Mouse (Mus musculus) hindbrain, embryonic 10.5 days (tissue): ENCODE measurements around the gene Plekhj1. TPM values are rescaled to one million over a fixed set of nuclear protein-coding genes. Genes with fewer than 3 reads are reported as not detected.
A peak's percentile ranks its signal among the peaks of the same experiment; 100 is the strongest.

Experiments
- DNase-seq: peaks from one replicate; pipeline ENCODE4 v3.0.0-alpha.2; 2017; ENCODE audit warnings: low spot score
- H3K27ac ChIP-seq: fragments of 300-500 bp; sonication (generic); 2 replicates; pipeline ENCODE4 v1.5.1; 2016; ENCODE audit warnings: mild to moderate bottlenecking, moderate library complexity
- H3K27me3 ChIP-seq: fragments of 300-500 bp; sonication (generic); 2 replicates; pipeline ENCODE4 v1.6.1; 2016; ENCODE audit warnings: mild to moderate bottlenecking; ENCODE audit not compliant: poor library complexity, insufficient read depth, severe bottlenecking
- H3K36me3 ChIP-seq: fragments of 300-500 bp; sonication (generic); 2 replicates; pipeline ENCODE4 v1.6.1; 2016; ENCODE audit warnings: mild to moderate bottlenecking, moderate library complexity
- H3K4me1 ChIP-seq: fragments of 300-500 bp; sonication (generic); replicated peaks from 2 replicates; pipeline ENCODE4 v1.6.1; 2016; ENCODE audit warnings: mild to moderate bottlenecking
- H3K4me3 ChIP-seq: fragments of 300-500 bp; sonication (generic); 2 replicates; pipeline ENCODE4 v1.5.1; 2016; ENCODE audit warnings: mild to moderate bottlenecking, moderate library complexity
- H3K9me3 ChIP-seq: fragments of 300-500 bp; sonication (generic); 2 replicates; pipeline ENCODE4 v1.6.1; 2016; ENCODE audit warnings: mild to moderate bottlenecking, moderate library complexity
- WGBS: fragments of 180-500 bp; shearing (Covaris S2); methylation state at CpG from one replicate; pipeline ENCODE4 v1.1.7; 2016; 5-methylcytosine and 5-hydroxymethylcytosine counted together
- polyA plus RNA-seq: library from polyadenylated mRNA; unstranded; fragments of >200 nt; fragmentation: Nextera tagmentation; extraction: Ambion mirVana; gene quantifications from 2 replicates; pipeline ENCODE4 v1.2.1, GENCODE M21; 2016

The Plekhj1 gene
- 189 and 192 TPM in 2 replicates for polyA plus RNA-seq

DNA sequence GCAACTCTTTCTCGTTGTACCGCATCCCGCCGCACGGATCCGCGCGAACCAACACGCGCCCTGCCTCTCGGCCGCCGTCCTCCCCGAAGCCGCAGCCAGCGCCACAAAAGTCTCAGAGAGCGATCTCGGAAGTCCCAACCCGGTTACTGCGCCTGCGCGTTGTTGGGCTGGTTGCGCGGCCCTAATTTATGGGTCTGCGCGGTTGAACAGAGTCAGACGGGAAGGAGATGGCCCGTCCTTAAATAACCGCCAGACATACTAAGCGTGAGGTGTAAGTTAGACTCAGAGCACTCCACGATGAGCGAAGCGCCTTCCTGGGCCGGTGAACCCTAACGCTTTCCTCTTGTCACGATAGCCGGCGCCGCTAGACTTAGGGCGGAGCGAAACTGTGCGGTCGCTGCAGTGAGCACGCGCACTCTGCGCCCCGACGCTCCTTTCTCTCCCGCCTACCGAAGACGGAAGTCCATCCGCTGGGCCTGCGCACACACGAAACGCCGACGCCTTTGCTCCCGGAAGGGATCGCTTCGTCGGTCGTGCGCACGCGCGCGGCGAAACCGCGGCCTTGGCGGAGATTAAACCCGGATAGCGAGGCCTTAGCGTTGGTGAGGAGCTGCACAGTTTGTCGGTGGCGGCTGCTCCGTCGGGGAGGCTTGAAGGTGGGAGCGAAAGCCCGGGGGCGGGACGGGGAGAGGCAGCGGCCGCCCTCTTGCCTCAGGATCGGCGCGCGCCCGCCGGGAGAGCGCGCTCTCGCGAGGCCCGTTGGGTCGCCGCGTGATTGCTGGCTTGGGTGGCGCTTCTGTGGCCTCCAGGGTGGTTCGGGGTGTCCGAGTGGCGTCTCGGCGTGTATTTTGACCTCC is at the start of gene Plekhj1, which contains the start of gene Sf3a2:
Plekhj1 (minus strand) TSS at position 477 of the 857 bp plus-strand sequence.
Sf3a2 (plus strand) TSS at position 49 of the 857 bp plus-strand sequence.
- H3K27me3 ChIP-seq = no peaks in the 10 kb centered on the region
- peaks cover 71% of the 10 kb centered on the region for H3K36me3 ChIP-seq
- under 1% methylated on average over 104 of the region's 104 CpGs for WGBS
- H3K27ac ChIP-seq = peak within 1 kb of the TSS; percentile 97
- peak; percentile 95 for DNase-seq
- no peaks in the 10 kb centered on the region for H3K9me3 ChIP-seq
- peak within 1 kb of the TSS; percentile 95 for H3K4me3 ChIP-seq
- H3K4me1 ChIP-seq = peaks cover 51% of the 10 kb centered on the region

GRCm38 (mm10) chr10:80845732-80846131 is 47.3 kb upstream of the Plekhj1 start:
- no peak overlapping the region for H3K27ac ChIP-seq
- WGBS = 86% methylated on average over 12 of the region's 12 CpGs
- no peak for DNase-seq
- no peaks in the 10 kb centered on the region for H3K9me3 ChIP-seq
- H3K4me1 ChIP-seq = peaks cover 46% of the 10 kb centered on the region
- H3K4me3 ChIP-seq = no peak overlapping the region
- peaks cover 59% of the 10 kb centered on the region for H3K27me3 ChIP-seq
- peaks cover 11% of the 10 kb centered on the region for H3K36me3 ChIP-seq

DNA sequence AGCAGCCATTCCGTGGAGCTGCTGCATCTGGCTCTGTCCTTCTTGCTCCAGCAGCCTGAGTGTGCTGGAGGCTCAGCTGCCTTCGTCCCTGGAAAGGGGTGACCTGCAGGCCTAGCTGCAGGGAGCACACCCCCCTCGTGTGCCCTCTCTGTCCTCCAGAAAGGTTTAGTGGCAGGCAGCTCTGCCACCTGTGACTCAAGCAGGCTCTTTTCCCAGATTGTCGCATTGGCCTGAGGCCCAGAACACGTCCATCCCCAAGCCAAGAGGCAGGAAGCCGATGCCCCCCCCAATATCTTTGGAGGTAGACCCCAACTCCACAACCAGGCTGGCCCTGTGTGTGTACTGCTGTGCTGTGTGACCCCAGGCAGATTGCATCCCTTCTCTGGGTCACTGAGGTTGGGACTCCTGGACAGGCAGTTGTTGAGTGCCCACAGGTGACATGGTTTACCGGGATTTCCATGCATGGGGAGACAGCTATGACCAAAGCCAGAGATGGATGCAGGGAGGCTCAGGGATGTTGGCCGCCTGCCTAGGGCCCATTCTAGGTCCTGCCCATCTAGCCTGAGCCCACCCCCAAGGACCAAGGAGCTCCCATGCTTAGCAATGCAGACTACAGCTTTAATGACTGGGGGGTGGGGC is 46.7 kb upstream of the Plekhj1 start:
- Histone ChIP-seq H3K4me3 (no peak overlapping the region; the same call in 1 of the 2 replicates), H3K4me1 (peaks cover 52% of the 10 kb centered on the region), H3K36me3 (peaks cover 6% of the 10 kb centered on the region), H3K27ac (0 out of 2 replicates have a peak overlapping the region, but pooled peaks have one; percentile 8), H3K9me3 (no peaks in the 10 kb centered on the region), H3K27me3 (peaks cover 61% of the 10 kb centered on the region)
- no peak for DNase-seq
- 61% methylated on average over 8 of the region's 8 CpGs for WGBS

GRCm38 (mm10) chr10:80843931-80844547 is 45.6 kb upstream of the Plekhj1 start, which contains the start of gene Lingo3:
TSS of gene Lingo3 (minus strand) at chr10:80844039.
- Histone ChIP-seq H3K36me3 (no peaks in the 10 kb centered on the region), H3K4me3 (peak within 1 kb of the TSS; percentile 56), H3K4me1 (peaks cover 55% of the 10 kb centered on the region), H3K27ac (peak within 1 kb of the TSS; percentile 77), H3K9me3 (no peaks in the 10 kb centered on the region), H3K27me3 (peaks cover 61% of the 10 kb centered on the region)
- 4% methylated on average over 51 of the region's 51 CpGs for WGBS
- no peak for DNase-seq

DNA sequence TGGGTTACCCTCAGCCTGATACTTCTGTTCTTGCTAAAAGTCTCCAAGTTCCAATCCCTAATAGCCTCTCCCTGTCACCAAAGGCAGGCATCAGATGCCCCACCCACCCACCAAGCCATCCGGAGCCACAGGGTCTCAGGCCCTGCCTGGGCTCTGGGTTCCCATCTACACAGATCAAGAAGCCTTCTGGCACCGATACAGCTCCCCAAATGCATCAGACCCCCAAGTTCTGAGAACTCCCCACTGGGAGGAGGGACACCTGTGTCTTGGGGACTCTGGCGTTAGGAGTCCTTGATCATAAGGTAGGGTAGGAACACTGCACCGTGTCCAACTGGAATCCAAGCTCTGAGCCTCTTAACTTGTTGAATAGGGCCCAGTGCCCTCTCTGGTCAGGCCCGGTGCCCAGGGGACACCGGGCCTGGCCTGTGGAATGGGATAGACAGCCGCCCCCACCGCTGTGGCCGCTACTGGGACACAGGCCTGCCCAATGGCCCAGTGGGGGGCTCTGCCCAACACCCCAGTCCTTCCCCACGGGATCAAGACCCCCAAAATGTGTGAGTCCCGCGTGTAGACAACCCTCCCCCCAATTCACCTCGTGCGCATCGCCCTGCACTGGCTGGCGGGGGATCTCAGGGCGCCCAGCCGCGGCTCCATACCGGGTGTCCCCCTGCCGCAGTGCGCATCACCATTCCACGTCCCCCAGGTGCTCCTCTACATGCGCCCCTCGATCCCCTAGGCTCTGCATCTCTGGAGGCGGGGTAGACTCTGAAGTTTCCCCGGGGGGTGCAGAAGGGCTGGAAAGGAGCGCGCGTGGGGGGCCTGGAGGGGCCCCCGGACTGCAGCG is 44.9 kb upstream of the Plekhj1 start:
- no peaks in the 10 kb centered on the region for H3K9me3 ChIP-seq
- peak overlapping the region; percentile 56 for H3K4me3 ChIP-seq
- WGBS = 9% methylated on average over 32 of the region's 32 CpGs
- H3K36me3 ChIP-seq = no peaks in the 10 kb centered on the region
- DNase-seq = no peak
- H3K27me3 ChIP-seq = peaks cover 66% of the 10 kb centered on the region
- peaks cover 51% of the 10 kb centered on the region for H3K4me1 ChIP-seq
- peak overlapping the region; percentile 77 for H3K27ac ChIP-seq

GRCm38 (mm10) chr10:80842334-80842733 is 43.9 kb upstream of the Plekhj1 start:
- Histone ChIP-seq H3K27me3 (peaks cover 76% of the 10 kb centered on the region), H3K9me3 (no peaks in the 10 kb centered on the region), H3K4me3 (no peak overlapping the region), H3K36me3 (no peaks in the 10 kb centered on the region), H3K4me1 (peaks cover 59% of the 10 kb centered on the region), H3K27ac (no peak overlapping the region)
- DNase-seq = no peak
- 84% methylated on average over 15 of the region's 15 CpGs for WGBS

GRCm38 (mm10) chr10:80841685-80842084 is 43.3 kb upstream of the Plekhj1 start:
- no peak for DNase-seq
- WGBS = 80% methylated on average over 2 of the region's 2 CpGs
- no peaks in the 10 kb centered on the region for H3K9me3 ChIP-seq
- 0 out of 2 replicates have a peak overlapping the region, but pooled peaks have one; percentile 29 for H3K27ac ChIP-seq
- 0 out of 2 replicates have a peak overlapping the region, but pooled peaks have one; percentile 5 for H3K4me3 ChIP-seq
- no peaks in the 10 kb centered on the region for H3K36me3 ChIP-seq
- H3K4me1 ChIP-seq = peaks cover 65% of the 10 kb centered on the region
- H3K27me3 ChIP-seq = peaks cover 82% of the 10 kb centered on the region

GRCm38 (mm10) chr10:80839848-80840247 is 41.4 kb upstream of the Plekhj1 start:
- Histone ChIP-seq H3K27ac (no peak overlapping the region), H3K27me3 (peaks cover 83% of the 10 kb centered on the region), H3K4me1 (peaks cover 75% of the 10 kb centered on the region), H3K9me3 (peaks cover 2% of the 10 kb centered on the region; the same call in 1 of the 2 replicates), H3K36me3 (no peaks in the 10 kb centered on the region), H3K4me3 (no peak overlapping the region)
- DNase-seq = no peak
- 56% methylated on average over 6 of the region's 6 CpGs for WGBS

- peaks cover 10% of the 10 kb centered on the region; the same call in 1 of the 2 replicates for H3K9me3 ChIP-seq
- DNase-seq = no peak
- H3K27ac ChIP-seq = no peak overlapping the region
- 66% methylated on average over 2 of the region's 2 CpGs for WGBS
- no peak overlapping the region for H3K4me3 ChIP-seq
- H3K36me3 ChIP-seq = no peaks in the 10 kb centered on the region
- H3K27me3 ChIP-seq = peaks cover 83% of the 10 kb centered on the region
- H3K4me1 ChIP-seq = peaks cover 67% of the 10 kb centered on the region
Observed at GRCm38 (mm10) chr10:80838346-80838912, 40.0 kb upstream of the Plekhj1 start.

DNA sequence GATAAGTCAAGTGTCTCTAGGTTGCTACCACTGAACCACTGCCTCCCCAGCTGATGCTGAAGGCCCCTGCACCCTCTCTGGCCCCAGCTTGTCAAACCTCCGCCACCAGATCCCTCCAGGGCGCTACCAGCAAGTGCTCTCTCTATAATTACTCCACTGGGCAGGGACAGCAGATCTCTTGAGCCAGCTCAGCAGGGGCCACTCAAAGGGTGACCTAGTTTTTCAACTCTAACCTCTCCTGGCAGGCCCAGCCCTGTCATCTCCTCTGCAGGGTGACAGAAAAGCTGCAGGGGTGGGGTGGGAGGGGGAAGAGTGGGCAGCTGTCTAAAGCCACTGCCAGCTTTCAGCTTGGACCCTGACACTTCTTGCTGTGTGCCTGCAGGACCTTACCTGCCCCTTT is 39.4 kb upstream of the Plekhj1 start:
- no peak for DNase-seq
- Histone ChIP-seq H3K27me3 (peaks cover 83% of the 10 kb centered on the region), H3K36me3 (no peaks in the 10 kb centered on the region), H3K9me3 (peaks cover 10% of the 10 kb centered on the region; the same call in 1 of the 2 replicates), H3K27ac (no peak overlapping the region), H3K4me1 (peaks cover 68% of the 10 kb centered on the region), H3K4me3 (0 out of 2 replicates have a peak overlapping the region, but pooled peaks have one; percentile 9)
- WGBS = 9% methylated on average over 2 of the region's 2 CpGs

DNA sequence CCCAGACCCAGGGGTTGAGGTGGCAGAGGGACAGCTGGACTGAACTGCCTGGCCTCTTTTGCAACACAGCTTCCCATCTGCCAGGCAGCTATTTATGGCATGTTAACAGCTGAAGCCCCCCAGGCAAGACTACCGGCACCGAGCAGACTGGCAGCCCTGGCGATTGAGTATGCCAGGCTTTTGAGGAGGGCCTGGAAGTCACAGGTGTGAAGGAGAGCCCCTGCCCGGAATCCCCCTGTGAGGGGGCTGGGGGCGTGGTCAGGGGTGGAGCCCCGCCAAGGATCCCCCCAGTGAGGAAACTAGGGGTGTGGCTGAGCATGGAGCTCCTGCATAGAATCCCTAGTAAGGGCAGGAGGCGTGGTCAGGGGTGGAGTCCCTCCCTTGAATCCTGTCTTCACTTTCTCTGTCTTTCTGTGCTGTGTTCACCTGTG is 38.5 kb upstream of the Plekhj1 start:
- Histone ChIP-seq H3K36me3 (no peaks in the 10 kb centered on the region), H3K27me3 (peaks cover 75% of the 10 kb centered on the region), H3K4me3 (no peak overlapping the region), H3K9me3 (peaks cover 10% of the 10 kb centered on the region; the same call in 1 of the 2 replicates), H3K27ac (no peak overlapping the region), H3K4me1 (peaks cover 76% of the 10 kb centered on the region)
- DNase-seq = no peak
- 54% methylated on average over 7 of the region's 7 CpGs for WGBS
